Mouse (Mus musculus): ENCODE results near the gene Dcst1. TPM values are rescaled to one million over a fixed set of nuclear protein-coding genes. Genes with fewer than 3 reads are reported as not detected.

Gene Dcst1
- polyA plus RNA-seq, 1 experiment from 2014 or later: 0.55 TPM

DNA sequence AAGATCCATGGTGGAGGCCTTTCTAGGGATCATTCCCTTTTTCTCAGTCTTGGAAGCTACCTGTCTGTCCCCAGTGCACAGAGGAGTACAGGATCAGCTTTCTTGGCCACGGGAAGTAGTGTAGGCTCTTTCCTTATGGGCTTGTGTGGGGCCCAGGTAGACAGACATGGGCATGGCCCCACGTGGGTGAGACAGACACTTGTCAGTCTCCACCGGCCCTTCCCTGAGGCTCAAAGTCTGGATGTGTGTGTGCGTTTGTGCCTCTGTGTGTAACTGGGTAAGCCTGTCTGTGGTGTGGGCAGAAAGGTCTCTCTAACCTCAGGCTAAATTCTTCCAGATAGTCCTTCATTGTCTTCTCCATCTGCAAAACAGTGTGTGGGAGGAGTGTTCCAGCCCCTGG is 59.9 kb downstream of the Dcst1 start:
- no peak for DNase-seq
- H3K9ac ChIP-seq (replicated peaks; ENCODE audit: low read length): no peak overlapping the region
- H3K36me3 ChIP-seq (ENCODE audit: control insufficient read depth, insufficient read depth, low read length): no peaks in the 10 kb centered on the region
- no peaks in the 10 kb centered on the region for H3K27me3 ChIP-seq (ENCODE audit: control insufficient read depth, insufficient read depth, low read length)
- no peak overlapping the region for H3K4me3 ChIP-seq (replicated peaks; ENCODE audit: low read depth, low read length)
- no peak overlapping the region for H3K4me2 ChIP-seq (ENCODE audit: low read length)
- WGBS: 72% methylated on average over 4 of the region's 4 CpGs
- no peaks in the 10 kb centered on the region for H3K4me1 ChIP-seq (ENCODE audit: control insufficient read depth, insufficient read depth, low read length)
- no peak overlapping the region for H3K27ac ChIP-seq (replicated peaks; ENCODE audit: low read depth, low read length)
- H3K9me3 ChIP-seq (ENCODE audit: control insufficient read depth, low read length): no peaks in the 10 kb centered on the region
- no peak for ATAC-seq (ENCODE audit: low FRiP score, low TSS enrichment)

DNA sequence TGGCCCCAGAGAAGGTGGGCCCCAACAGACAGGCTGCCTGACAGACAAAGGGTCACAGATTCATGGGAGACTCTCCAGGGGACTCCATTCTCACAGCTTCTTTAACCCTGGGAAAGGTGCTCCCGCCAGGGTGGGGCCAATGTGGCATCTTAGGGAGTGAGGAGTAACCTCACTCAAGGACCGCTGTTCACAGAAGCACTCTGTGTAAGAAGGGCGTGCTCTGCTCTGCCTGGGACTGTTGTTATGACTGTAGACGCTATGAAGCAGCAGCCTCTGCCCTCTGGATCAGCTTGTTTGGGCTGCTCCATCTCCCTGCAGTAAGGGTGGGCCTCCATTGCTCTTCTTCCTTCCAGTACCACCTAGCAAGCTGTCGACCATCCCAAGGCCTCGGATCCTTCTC is 60.6 kb downstream of the Dcst1 start:
- Histone ChIP-seq H3K27ac (replicated peaks; ENCODE audit: low read depth, low read length) (no peak overlapping the region), H3K9me3 (ENCODE audit: control insufficient read depth, low read length) (no peaks in the 10 kb centered on the region), H3K36me3 (ENCODE audit: control insufficient read depth, insufficient read depth, low read length) (no peaks in the 10 kb centered on the region), H3K4me2 (ENCODE audit: low read length) (no peak overlapping the region), H3K4me1 (ENCODE audit: control insufficient read depth, insufficient read depth, low read length) (no peaks in the 10 kb centered on the region), H3K9ac (replicated peaks; ENCODE audit: low read length) (no peak overlapping the region), H3K27me3 (ENCODE audit: control insufficient read depth, insufficient read depth, low read length) (no peaks in the 10 kb centered on the region), H3K4me3 (replicated peaks; ENCODE audit: low read depth, low read length) (no peak overlapping the region)
- no peak for ATAC-seq (ENCODE audit: low FRiP score, low TSS enrichment)
- WGBS: 64% methylated on average over 6 of the region's 6 CpGs
- no peak for DNase-seq

DNA sequence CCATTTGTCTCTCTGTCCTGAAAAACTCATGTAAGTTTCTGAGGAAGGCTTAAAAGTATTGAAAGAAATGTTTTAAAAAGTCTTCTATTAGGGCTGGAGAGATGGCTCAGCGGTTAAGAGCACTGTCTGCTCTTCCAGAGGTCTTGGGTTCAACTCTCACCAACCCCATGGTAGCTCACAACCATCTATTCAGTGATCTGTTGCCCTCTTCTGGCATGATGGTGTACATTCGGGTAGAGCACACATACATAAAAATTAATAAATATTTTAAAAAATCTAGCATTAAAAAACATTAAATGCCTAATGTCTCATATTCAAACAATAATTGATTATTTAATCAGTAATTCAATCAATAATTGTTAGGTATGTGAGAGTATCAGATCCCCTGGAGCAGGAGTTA is 64.5 kb downstream of the Dcst1 start:
- 0 out of 2 replicates have a peak, but pooled peaks cover 5% of the 10 kb centered on the region for H3K27me3 ChIP-seq (ENCODE audit: control insufficient read depth, insufficient read depth, low read length)
- DNase-seq (no peak), ATAC-seq (ENCODE audit: low FRiP score, low TSS enrichment) (no peak)
- no peak overlapping the region for H3K27ac ChIP-seq (replicated peaks; ENCODE audit: low read depth, low read length)
- no peak overlapping the region for H3K9ac ChIP-seq (replicated peaks; ENCODE audit: low read length)
- no peaks in the 10 kb centered on the region for H3K36me3 ChIP-seq (ENCODE audit: control insufficient read depth, insufficient read depth, low read length)
- no peaks in the 10 kb centered on the region for H3K4me1 ChIP-seq (ENCODE audit: control insufficient read depth, insufficient read depth, low read length)
- no peak overlapping the region for H3K4me3 ChIP-seq (replicated peaks; ENCODE audit: low read depth, low read length)
- 61% methylated on average over 2 of the region's 2 CpGs for WGBS
- H3K9me3 ChIP-seq (ENCODE audit: control insufficient read depth, low read length): no peaks in the 10 kb centered on the region
- H3K4me2 ChIP-seq (ENCODE audit: low read length): no peak overlapping the region

Other genes with a start within 250 kb of the Dcst1 start
- gene Pklr, start 229.1 kb downstream of the Dcst1 start, polyA plus RNA-seq (2014; fragmentation: Nextera tagmentation; extraction: Ambion mirVana): 0.07 and 0.29 TPM in 2 replicates
- gene Hcn3, start 205.1 kb downstream of the Dcst1 start, polyA plus RNA-seq (2014; fragmentation: Nextera tagmentation; extraction: Ambion mirVana): 23.6 and 30.7 TPM in 2 replicates
- 22.0 and 24.6 TPM in 2 replicates for gene Clk2, start 200.5 kb downstream of the Dcst1 start, polyA plus RNA-seq (2014; fragmentation: Nextera tagmentation; extraction: Ambion mirVana)
- 104 and 123 TPM in 2 replicates for gene Scamp3, start 187.8 kb downstream of the Dcst1 start, polyA plus RNA-seq (2014; fragmentation: Nextera tagmentation; extraction: Ambion mirVana)
- 25.0 and 25.3 TPM in 2 replicates for gene Fam189b, start 182.1 kb downstream of the Dcst1 start, polyA plus RNA-seq (2014; fragmentation: Nextera tagmentation; extraction: Ambion mirVana)
- 42.0 and 47.8 TPM in 2 replicates for gene Gba, start 162.3 kb downstream of the Dcst1 start, polyA plus RNA-seq (2014; fragmentation: Nextera tagmentation; extraction: Ambion mirVana)
- gene Thbs3, start 150.1 kb downstream of the Dcst1 start, polyA plus RNA-seq (2014; fragmentation: Nextera tagmentation; extraction: Ambion mirVana): 46.0 and 47.6 TPM in 2 replicates
- gene Mtx1, start 138.2 kb downstream of the Dcst1 start, polyA plus RNA-seq (2014; fragmentation: Nextera tagmentation; extraction: Ambion mirVana): 144 and 151 TPM in 2 replicates
- gene Muc1, start 136.2 kb downstream of the Dcst1 start, polyA plus RNA-seq (2014; fragmentation: Nextera tagmentation; extraction: Ambion mirVana): 2.1 and 2.4 TPM in 2 replicates
- gene Krtcap2, start 119.3 kb downstream of the Dcst1 start, polyA plus RNA-seq (2014; fragmentation: Nextera tagmentation; extraction: Ambion mirVana): 199 and 237 TPM in 2 replicates
- 63.4 and 71.8 TPM in 2 replicates for gene Trim46, start 118.9 kb downstream of the Dcst1 start, polyA plus RNA-seq (2014; fragmentation: Nextera tagmentation; extraction: Ambion mirVana)
- 71.6 and 84.1 TPM in 2 replicates for gene Dpm3, start 105.9 kb downstream of the Dcst1 start, polyA plus RNA-seq (2014; fragmentation: Nextera tagmentation; extraction: Ambion mirVana)
- 35.3 and 38.1 TPM in 2 replicates for gene Slc50a1, start 94.7 kb downstream of the Dcst1 start, polyA plus RNA-seq (2014; fragmentation: Nextera tagmentation; extraction: Ambion mirVana)
- 5.2 and 8.7 TPM in 2 replicates for gene Efna1, start 84.1 kb downstream of the Dcst1 start, polyA plus RNA-seq (2014; fragmentation: Nextera tagmentation; extraction: Ambion mirVana)
- gene Efna3, start 42.3 kb downstream of the Dcst1 start, polyA plus RNA-seq (2014; fragmentation: Nextera tagmentation; extraction: Ambion mirVana): 31.1 and 43.4 TPM in 2 replicates
- 5.6 and 5.9 TPM in 2 replicates for gene Efna4, start 27.2 kb downstream of the Dcst1 start, polyA plus RNA-seq (2014; fragmentation: Nextera tagmentation; extraction: Ambion mirVana)
- 32.2 and 36.2 TPM in 2 replicates for gene Adam15, start 15.3 kb downstream of the Dcst1 start, polyA plus RNA-seq (2014; fragmentation: Nextera tagmentation; extraction: Ambion mirVana)
- 0.14 and 0.36 TPM in 2 replicates for gene Dcst2, start 3.3 kb downstream of the Dcst1 start, polyA plus RNA-seq (2014; fragmentation: Nextera tagmentation; extraction: Ambion mirVana)
- 0.42 and 0.47 TPM in 2 replicates for gene Zbtb7b, start 29.5 kb upstream of the Dcst1 start, polyA plus RNA-seq (2014; fragmentation: Nextera tagmentation; extraction: Ambion mirVana)
- gene Lenep, start 37.5 kb upstream of the Dcst1 start, polyA plus RNA-seq (2014; fragmentation: Nextera tagmentation; extraction: Ambion mirVana): 0.53 TPM in 1 of 2 replicates, not detected in the other
- 34.8 and 34.9 TPM in 2 replicates for gene Flad1, start 46.6 kb upstream of the Dcst1 start, polyA plus RNA-seq (2014; fragmentation: Nextera tagmentation; extraction: Ambion mirVana)
- gene Cks1b, start 53.1 kb upstream of the Dcst1 start, polyA plus RNA-seq (2014; fragmentation: Nextera tagmentation; extraction: Ambion mirVana): 103 and 115 TPM in 2 replicates
- 5.9 and 10.2 TPM in 2 replicates for gene Shc1, start 53.2 kb upstream of the Dcst1 start, polyA plus RNA-seq (2014; fragmentation: Nextera tagmentation; extraction: Ambion mirVana)
- gene Pygo2, start 65.0 kb upstream of the Dcst1 start, polyA plus RNA-seq (2014; fragmentation: Nextera tagmentation; extraction: Ambion mirVana): 43.4 and 50.6 TPM in 2 replicates
- 7.6 and 9.7 TPM in 2 replicates for gene Pbxip1, start 71.5 kb upstream of the Dcst1 start, polyA plus RNA-seq (2014; fragmentation: Nextera tagmentation; extraction: Ambion mirVana)
- 106 and 132 TPM in 2 replicates for gene Pmvk, start 89.3 kb upstream of the Dcst1 start, polyA plus RNA-seq (2014; fragmentation: Nextera tagmentation; extraction: Ambion mirVana)
- 5.3 and 6.4 TPM in 2 replicates for gene Kcnn3, start 154.9 kb upstream of the Dcst1 start, polyA plus RNA-seq (2014; fragmentation: Nextera tagmentation; extraction: Ambion mirVana)

Measured in midbrain, embryonic 14.5 days (tissue).